Mouse (Mus musculus) heart, adult 18-20 months (tissue): ENCODE measurements around the gene Cd82. TPM values are rescaled to one million over a fixed set of nuclear protein-coding genes. Genes with fewer than 3 reads are reported as not detected.

Experiments
- DNase-seq, 2 experiments: peaks; one replicate each; pipeline ENCODE4 v3.0.0; 2021 to 2022; ENCODE audit warnings: mixed read lengths in 1 of 2
- total RNA-seq, 2 experiments: library from RNA; stranded (reverse); gene quantifications; 2 replicates each; pipeline ENCODE4 v1.2.3; 2021

Gene Cd82
- total RNA-seq, 2 experiments from 2014 or later, result 13.8 to 23.8 TPM

DNA sequence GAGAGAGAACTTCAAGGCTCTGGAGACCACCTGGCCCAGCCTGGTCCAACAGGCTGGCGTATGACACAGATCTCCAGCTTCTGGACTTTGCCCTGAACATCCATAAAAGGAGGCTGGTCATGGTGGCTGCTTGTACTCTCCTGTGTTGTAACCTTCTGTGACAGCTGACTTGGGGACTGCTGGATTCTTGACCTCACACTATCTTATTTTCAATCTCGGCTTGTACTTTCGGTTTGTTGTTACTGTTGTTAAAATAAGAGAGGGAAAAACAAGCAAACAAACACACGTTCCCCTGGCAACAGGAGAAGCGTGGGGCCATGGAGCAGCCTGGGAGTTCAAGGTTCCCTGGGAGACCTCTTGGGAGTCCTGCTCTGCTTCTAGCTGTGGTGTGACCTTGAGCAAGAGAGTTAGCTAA is 17.7 kb downstream of the Cd82 start:
- DNase-seq, result no peak

DNA sequence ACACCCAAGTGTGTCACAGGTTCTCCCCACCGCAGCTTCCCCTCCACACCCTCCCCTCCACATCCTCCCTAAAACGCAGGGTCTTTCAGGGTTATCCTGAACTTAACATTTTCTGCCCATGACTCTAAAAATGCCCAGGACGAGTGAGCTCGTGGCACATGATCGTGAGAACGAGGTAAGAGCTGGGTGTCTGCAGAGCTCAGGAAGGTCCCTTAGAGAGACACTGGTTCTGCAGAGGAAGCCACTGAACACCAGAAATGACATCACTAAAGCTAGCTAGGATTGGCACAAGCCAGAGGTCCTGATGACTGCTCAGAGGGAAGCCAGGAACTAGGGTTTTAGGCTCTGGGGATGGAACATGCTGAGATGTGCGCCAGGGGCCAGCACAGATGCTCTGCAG is 18.7 kb downstream of the Cd82 start:
- no peak for DNase-seq

DNA sequence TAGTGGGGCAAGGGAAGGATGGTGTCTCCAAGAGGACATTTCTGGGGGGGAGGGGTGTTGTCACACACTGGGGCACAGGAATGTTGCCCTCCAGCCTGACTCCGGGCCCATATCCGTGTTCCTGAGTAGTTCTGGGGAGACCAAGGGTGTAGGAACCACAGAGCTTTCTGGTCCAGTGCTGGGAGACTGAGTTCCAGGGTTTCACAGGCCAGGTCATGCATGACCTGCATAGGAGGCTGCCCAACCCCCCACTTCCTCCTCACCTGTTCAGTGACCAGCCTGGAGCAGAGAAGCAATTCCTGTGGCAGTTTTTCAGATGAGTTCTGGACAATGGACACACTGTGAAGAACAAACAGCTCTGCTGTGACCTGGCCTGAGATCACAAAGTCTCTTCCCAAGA is 19.8 kb downstream of the Cd82 start:
- no peak for DNase-seq

DNA sequence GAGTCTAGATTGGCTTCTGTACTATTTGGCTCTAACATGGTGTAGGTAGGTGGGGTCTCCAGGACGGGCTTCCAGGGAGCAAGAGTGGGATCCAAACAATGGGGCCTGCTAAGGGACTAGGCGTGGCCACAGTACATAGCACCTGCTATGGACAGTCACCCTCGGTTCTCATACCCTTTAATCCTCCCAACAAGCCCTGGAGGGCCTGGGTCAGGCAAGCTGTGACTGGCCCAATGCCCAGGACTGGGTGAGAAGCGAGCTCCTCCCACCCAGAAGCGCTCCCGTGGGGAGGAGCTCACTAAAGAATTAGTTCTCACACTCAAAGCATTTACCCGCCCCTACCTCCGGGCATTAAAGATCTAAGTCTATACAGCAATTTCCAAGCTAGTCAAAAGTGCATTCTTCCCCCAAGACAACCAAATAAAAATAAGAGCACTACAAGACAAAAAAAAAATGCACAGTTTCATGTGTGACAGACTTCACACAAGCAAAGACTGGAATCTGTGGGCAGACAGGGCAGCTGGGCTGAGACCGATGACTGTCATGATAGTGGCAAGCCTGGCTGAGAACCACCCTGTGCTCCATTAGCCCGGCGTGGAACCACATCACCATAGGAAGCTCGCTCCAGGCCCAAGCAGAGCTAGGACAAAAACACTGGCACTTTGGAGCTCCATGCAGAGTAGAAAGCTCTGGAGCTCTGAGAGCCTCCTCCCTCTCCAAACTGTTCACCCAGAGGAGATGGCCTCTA is 23.0 kb downstream of the Cd82 start:
- DNase-seq, result peak in 1 of 2 experiments; percentile 35

DNA sequence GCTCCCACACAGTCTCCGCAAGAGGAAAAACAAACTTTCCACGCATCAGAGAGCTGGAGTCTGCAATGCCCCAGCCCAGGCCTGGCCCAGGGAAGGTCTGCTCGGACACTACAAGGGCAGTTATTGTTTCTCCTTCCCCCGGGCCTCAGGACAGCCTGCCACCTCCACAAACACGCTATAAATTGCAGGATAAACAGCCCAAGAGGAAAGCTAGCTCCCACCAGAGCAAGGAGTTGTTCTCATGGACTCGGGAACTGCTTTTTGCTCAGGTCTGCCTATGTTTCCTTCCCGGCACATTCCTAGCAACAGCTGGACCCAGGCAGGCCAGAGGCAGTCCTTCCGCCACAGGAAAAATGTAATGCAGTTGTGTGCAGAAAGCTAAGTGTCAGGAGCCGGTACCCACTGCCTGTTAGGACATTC is 23.6 kb downstream of the Cd82 start:
- DNase-seq, result no peak

DNA sequence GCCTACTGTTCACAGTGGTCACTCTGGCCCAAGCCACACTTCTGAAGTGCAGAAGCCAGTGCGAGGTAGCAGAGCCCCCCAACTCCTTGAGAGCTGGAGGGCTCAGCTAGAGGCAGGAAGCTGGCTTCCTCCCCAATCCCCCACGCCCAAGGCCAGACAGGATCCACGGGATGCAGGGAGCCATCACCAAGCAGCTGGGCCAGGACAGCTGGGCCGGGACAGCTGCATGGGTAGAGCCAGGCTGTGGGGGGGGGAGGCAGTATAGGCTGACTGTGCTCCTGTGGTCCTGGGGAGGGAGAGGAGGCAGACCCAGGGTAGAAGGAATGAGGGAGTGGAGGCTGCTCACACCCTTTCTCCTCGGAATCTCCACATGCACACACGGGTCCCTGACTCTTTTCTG is 24.6 kb downstream of the Cd82 start:
- DNase-seq, result no peak

DNA sequence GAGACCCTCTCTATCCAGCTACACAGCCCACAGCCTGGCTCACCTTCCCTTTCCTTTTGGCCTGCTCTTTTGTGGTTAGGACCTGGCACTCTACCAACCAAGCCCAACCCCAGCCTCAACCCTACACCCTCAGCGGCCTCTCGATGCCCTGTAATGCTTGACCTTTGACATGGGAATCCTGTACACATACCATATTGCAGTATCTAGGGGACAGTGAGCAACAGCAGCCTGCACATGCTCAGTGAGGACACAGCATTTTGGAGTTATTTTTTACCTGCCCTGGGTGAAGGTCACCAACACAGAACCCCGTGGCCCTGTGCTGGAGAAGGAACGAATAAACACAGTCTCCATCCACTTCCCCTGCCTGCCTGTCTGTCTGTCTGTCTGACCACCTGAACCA is 27.4 kb downstream of the Cd82 start:
- DNase-seq, result no peak

DNA sequence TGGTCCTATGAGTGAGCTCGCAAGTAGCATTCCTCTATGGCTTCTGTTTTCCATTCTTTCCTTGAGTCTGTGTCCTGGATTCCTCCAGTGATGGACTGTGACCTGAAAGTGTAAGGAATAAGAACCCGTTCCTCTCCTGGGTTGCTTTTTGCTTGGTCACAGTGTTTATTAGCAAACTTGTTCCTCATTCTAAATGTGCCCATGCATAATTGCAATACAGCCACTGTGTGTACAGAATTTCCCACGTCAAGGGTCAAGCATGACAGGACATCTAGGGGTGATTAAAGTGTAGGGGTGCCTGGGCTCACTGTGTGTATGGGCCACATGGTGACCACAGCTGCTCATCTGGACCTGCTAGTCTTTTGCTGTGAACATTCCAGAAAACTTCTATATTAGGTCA is 28.0 kb downstream of the Cd82 start:
- DNase-seq, result no peak

DNA sequence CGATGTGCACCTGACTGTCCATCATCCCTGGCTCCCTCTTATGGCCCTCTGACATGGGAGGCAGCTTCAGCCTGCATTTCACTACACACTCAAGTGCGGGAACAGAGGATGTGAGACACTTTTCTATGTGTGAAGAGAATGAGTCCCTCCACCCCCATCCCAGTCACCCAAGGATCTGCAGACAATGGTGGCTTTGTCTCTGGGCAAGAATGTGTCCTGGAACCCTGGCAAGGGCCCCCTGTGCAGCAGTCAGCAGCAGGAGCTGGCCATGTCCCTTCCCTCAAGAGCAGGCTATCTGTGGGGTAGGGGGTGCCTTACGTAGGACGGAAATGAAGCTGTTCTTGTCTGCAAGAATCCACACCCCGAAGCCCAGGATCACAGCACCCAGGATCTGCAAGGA is 29.4 kb downstream of the Cd82 start:
- DNase-seq, result no peak

DNA sequence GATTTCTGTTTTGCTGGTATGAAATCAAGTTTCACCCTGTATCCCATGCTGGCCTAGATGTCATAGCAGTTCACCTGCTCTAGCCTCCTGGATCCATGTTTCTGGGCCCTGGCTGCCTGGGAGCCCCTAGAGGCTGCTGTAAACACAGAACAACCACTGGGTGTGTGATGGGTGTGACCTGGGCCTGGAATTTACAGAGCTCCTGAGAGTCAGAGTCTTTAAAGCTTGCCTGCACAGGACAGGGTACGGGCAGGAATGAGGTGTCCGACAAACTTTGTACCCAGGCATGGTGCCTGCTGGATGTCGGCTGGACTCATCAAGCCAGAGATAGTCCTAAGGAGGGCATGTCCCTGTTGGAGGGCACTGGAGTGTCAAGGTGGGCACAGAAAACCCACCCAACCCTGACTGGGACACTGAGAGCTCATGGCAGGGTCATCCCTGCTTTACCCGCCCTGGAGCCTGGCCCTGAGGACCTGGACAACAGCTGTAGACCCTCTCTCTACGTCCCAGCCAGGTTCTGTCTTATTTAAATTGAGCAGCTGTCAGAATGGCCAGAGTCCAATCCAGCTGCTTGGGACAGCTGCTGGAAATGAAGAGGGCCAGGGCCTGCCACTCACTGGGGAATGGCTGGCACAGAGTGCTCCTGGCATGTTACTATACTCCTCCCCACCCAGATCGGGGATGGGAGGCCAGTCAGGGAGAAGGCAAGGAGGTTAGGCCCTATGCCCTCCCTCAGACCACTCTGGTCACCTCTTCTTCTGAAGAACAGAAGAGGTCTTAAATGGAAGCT is 30.1 kb downstream of the Cd82 start:
- DNase-seq, result peak in 1 of 2 experiments; percentile 34

DNA sequence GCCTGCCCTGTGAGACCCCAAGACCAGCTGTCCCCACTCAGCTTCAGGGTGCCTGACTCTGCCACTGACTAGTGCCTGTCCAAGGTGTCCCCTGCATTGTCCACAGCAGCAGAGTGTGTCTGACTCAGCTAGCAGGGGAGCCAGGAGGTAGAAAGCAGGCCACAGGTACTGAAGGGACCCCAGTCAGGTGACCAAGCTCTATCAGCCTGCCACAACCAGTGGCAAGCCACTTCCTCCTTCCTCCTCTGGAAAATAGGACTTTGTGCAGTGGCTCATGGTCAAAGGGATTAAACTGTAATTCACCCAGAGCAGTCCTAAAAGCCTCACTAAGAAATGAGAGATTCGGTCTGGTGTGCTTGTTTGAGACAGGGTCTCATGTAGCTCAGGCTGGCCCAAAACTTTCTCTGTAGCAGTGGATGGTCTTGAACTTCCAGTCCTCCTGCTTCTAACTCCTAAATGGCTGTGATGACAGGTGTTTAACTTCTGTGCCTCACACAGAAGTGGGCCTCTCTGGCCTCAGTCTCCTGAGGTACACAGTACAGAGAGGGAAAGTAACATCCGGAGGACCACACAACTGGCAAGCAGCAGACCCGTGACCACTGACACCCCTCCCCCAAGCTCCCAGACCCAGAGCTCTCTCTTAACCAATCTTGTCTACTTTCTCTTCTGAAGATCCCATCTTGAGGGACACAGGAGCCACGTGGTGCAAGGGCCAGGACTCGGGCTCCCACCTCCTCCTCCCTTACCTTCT is 31.2 kb downstream of the Cd82 start:
- DNase-seq, result no peak

DNA sequence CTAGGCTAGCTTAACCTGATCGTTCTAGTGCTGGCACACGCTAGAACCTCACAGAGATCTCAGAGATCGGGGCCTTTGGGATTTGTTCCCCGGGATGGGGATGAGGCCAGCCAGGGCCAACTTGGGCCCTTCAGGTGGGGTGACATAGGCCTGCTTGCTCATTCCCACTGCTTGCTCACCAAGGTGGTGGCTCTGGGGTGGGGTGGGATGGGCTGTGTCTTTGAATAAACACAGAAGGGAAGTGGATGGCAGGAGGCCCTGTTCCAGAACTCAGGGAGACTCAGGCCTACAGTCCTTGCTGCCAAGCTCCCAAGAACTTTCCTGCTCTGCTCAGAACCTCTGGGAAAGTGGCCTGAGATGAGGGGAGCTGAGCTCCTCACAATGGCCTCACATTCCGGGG is 31.9 kb downstream of the Cd82 start:
- DNase-seq, result no peak

DNA sequence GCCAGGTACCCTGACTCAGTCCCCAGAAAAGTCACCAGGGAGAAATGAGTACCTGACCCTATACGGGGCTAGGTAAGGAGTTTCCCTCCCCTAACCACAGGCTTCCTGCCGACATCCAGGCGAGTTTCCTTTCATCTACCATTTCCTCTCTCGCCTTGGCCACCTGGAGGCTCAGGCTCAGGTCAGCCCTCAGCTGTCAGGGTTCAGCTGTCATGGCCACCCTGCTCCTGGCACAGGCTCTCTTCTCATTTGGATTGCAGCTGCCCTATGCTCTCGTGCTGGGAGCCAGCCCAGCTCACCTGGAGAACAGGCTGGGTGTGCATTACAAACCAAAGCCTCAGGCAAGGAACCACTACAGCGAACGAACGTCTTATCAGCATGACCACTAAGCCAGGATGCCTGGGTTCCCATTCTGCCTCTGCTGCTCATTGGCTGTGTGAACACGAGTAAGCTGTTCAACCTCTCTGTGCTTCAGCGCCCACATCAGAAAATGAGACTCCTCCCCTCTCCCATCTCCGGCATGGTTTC is 34.9 kb downstream of the Cd82 start:
- no peak for DNase-seq

DNA sequence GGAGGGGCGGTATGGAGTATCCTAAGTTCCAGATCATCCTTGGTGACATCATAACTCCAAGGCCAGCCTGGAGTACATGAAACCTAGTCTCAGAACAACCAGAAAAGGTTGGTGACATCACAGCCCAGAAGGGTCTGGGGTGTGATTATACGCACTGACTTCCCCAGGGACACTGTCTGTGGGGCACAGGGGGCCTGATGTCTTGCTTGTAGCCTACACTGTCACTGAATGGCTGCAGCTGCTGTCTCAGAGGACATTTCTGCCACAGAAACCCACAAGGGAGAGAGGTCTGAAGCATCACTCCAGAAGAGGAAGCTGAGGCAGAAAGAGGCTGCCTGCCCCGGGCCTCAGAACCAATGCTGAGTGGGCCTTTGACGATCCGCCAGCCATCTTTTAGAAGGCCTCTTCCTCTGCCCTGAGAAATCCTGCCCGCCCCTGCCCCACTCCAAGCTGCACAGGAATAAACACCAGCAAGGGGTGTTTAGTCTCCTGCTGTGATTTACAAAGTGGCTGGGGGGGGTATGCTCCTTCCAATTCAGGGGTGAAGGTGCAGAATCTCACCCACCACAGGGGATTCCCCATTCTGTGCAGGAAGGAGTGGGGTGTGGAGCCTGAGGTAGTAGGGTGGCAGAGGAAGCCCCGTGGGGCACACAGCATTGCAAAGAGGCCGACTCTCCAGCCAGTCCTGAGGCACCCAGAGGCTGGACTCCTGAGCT is 35.8 kb downstream of the Cd82 start:
- DNase-seq, result no peak

DNA sequence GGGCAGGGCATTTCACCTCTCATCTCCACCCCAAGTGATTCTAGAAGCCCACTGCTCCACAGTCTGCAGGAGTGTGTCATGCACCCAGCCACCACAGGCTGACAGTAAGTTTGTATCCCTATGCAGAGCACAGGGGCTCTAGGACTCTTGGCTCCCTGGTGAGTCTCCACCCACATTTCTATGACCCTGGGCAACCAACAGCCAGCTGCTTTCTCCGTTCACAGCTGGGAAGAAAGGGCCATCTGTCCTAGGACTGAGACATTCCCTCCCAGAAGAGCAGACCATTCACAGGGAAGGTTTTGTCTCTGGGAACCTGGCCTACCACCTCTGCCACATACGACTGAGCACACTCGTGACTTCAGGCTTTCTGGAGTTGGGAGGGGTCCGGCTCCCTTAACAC is 37.1 kb downstream of the Cd82 start:
- no peak for DNase-seq

DNA sequence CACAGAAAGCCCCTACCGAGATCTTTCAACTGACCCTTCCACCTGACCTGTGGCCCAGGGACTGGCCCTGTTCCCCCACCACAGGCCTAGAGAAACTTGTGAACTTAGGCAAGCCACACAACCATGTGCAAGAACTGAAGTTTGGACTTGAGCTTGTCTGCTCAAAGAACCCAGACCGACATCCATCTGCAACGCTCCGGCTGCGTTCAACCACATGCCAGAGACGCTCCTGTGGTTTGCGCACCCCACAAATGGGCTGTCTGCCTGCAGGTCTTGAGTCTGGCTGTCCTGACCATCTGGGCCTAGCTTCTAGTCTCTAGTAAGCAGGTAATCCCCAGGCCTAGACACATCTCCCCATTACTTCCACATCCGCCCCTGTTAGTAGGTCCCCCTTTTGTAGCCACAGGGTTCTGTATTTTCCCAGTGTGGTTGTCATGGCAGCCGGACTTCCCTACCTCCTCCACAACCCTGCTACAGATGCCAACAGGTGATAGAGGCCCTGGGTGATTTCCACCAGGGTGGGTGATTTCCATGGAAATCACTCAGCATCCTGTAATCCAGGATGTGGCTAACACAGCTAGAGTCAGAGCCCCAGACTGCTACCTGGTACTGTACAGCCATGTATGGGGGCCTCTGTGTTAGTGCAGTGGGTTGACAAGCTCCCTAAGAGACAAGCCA is 38.5 kb downstream of the Cd82 start:
- no peak for DNase-seq

DNA sequence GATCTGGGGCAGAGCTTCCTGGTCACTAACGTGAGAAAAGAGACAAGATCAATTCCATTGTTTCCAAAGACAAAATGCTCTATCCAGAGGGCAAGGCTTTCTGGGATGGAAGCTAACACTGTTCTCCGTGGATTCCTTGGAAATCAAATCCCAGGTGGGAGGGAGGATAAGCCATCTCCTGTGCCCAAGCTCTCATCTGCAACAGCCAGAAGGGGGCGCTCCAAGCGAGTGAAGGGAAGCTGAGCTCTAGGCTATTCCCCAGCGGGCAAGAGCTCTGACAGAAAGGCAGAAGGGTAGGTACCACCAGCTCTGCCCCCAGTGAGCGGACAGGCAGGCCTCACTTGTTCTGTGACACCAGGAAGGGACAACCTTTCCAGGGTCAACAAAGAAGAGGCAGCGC is 41.6 kb downstream of the Cd82 start:
- peak; percentile 80 to 92 for DNase-seq

DNA sequence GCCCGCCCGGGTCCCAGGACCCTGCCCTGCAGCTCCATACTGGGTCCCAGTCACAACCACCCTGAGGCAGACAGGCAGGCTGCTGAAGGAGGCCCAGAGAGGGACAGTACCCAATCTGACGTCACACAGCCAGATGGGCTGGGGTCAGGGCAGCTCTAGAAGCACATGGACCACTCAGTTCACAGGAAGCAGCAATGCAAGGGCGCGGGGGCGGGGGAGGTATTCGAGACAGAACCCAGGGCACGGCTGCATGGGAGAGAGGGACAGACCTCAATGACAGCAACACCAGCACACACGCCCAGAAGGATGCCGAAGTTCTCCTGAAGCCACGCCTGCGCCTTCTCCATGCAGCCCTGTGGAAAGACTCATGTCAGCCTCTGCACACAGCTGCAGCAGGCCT is 43.0 kb downstream of the Cd82 start:
- DNase-seq, result no peak

DNA sequence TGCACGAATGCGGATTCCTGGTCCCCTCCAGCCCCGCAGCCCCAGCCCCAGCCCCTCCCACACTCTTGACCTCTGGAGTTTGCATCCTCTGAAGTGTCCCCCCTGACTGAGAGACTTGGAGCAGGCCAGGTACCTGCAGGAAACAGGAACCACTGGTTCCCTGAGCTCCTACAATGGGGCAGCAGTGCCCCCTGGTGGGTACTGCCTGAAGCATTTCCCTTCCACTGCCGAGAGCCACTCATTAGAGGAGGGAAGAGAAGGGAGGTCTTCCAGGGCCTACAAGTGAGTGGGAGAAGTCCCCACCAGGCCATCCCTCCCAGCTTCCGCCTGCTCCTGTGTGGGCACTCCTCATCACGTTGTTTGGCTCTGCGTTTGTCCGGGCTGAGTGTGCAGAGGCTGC is 44.5 kb downstream of the Cd82 start:
- peak; percentile 70 to 89 for DNase-seq

DNA sequence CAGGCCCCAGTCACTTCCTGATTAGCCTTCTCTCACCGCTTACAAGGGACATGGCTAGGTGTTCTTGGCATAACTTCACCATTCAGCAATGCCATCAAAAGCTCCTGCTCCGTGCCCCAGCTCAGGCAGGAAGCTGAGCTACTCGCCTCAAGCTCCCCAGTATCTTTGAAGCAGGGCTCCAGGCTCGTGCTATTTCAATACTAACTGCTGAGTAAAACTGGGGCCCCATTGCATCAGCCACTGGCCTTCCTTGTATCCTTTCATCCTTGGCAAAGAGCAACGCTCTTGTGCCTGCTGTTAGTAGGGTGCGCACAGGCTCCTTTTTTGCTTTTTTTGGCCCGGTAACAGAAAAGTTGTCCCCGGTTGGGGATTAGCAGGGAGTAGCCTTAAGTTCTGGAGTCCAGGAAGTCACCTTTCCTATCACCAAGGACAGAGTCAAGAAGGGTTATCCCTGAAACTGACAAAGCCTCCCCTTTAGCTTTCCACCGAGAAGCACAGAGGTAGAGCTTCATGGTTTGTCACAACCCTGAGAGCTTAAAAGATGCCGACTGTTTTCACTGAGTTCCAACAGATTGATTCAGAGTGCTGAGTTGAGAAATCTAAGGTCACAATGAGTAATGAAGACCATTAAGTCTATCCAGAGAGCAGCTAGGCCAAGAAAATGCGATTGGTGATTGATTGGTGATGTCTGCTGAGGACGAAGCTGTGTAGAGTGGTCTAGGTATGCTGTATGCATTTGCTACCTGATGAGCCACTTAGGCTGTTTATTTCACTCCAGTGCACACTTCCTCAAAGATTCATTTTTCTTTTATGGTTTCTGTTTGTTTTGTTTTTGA is 45.8 kb downstream of the Cd82 start:
- DNase-seq, result no peak

DNA sequence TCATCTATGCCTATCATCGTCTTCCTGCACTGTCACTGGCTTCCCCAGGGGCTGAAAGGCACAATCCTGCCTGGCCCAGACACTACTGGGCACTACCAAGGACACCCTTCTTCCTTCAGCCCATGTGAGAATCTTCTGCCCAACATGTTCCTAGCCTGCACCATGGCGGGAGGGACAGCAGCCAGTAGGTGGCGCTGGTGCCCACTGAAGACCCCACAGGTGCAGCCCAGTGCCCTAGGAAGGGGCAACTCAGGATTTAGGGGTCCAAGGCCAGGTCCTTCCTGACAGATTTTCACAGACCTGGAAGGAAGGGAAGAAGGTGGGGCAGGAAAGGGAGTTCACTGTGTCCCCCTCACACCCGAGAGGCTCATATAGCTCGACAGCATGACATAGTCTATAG is 47.7 kb downstream of the Cd82 start:
- peak in 1 of 2 experiments; percentile 55 for DNase-seq
